Mouse (Mus musculus): ENCODE data around the gene Sirt2. TPM values are rescaled to one million over a fixed set of nuclear protein-coding genes. Genes with fewer than 3 reads are reported as not detected.

Gene Sirt2
- polyA plus RNA-seq, 1 experiment = 298 TPM

DNA sequence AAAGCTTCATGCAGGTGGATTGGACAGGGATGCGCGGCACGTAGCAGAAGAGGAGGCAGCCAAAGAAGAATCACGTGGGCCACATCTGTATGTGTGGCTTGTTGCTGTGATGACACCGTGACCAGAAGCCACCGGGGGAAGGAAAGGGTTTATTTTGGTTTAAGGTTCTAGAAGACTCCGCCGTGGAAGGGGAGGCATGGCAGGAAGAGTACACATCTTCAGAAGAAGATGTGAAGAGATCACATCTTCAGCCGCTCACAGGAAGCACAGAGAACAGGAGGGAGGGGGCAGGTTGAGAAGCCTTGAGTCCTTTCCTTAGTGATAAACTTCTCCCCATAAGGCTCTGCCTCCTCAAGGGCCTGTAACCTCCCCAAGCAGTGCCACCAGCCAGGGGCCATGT lies 33.5 kb downstream of the Sirt2 start:
- no peak overlapping the region for H3K4me3 ChIP-seq (replicated peaks; ENCODE audit: insufficient read depth, low read depth, low read length)
- peaks cover 2% of the 10 kb centered on the region for H3K4me1 ChIP-seq (ENCODE audit: control insufficient read depth, insufficient read depth, low read length)
- no peak for DNase-seq
- TF ChIP-seq POLR2A (IDR thresholded peaks at IDR 0.05; ENCODE audit: borderline replicate concordance, insufficient read depth, low read length) (no peak), CTCF (IDR thresholded peaks at IDR 0.05; ENCODE audit: borderline replicate concordance, insufficient read depth, low read depth, low read length) (no peak)
- no peak overlapping the region for H3K27ac ChIP-seq (ENCODE audit: insufficient read depth, low read length)
- 95% methylated on average over 9 of the region's 9 CpGs for WGBS
- no peaks in the 10 kb centered on the region for H3K27me3 ChIP-seq (ENCODE audit: control insufficient read depth, insufficient read depth, low read length)

DNA sequence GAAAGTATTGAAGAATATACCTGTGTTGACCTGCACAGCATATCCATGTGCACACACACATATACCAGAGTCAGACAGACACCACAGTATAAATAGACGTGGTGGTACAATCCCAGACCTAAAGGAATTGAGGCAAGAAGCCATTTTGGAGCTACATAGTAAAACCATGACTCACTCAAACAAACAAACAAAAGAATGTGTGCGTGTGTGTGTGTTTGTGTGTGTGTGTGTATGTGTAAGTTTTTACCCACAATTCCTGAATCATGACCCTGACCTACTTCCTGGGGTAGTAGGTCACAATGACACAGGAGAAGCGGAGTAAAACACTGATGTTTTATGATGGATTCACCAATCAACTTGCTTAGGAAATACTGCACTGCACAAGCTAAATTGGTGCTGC lies 34.9 kb downstream of the Sirt2 start:
- no peak for DNase-seq
- no peak overlapping the region for H3K4me3 ChIP-seq (replicated peaks; ENCODE audit: insufficient read depth, low read depth, low read length)
- no peak overlapping the region for H3K27ac ChIP-seq (ENCODE audit: insufficient read depth, low read length)
- H3K27me3 ChIP-seq (ENCODE audit: control insufficient read depth, insufficient read depth, low read length) = no peaks in the 10 kb centered on the region
- TF ChIP-seq POLR2A (IDR thresholded peaks at IDR 0.05; ENCODE audit: borderline replicate concordance, insufficient read depth, low read length) (no peak), CTCF (IDR thresholded peaks at IDR 0.05; ENCODE audit: borderline replicate concordance, insufficient read depth, low read depth, low read length) (no peak)
- H3K4me1 ChIP-seq (ENCODE audit: control insufficient read depth, insufficient read depth, low read length) = peaks cover 2% of the 10 kb centered on the region
- WGBS = 90% methylated on average over 3 of the region's 3 CpGs

DNA sequence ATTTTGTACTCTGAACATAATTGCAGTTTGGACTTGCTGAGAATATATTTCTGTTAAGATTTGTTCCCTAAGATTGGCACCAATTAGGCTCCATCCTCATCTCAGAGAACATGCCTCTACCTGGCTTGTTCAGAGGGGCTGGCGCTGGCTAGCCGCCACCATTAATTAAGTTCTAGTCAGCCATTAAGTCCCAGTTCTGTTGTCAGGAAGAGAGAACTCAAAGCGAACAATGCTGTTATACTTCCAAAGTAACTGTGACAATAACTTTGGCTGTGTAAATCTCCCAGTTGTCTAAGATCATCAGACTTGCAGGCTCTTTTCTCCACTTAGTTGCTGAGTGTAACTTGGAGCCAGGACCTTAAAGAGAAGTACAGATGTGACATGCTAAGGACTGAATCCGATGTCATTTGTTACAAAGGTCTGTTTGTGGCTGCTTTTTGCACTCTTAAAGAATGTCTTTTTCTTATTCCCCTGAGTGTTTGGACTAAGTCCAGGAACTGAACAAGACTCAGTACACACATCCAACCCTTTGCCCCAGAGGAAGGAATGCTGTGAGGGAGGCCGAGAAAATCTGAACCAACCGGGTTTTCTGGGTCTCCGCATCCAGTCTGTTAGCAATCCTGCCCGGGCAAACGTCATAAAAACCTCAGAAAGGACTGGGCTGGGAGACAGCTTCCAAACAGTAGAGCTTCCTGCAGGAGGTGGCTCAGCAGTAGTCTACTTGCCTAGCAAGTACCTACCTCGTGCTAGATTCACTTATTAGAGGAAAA lies 35.6 kb downstream of the Sirt2 start:
- no peak for TF ChIP-seq CTCF (IDR thresholded peaks at IDR 0.05; ENCODE audit: borderline replicate concordance, insufficient read depth, low read depth, low read length)
- no peak for TF ChIP-seq POLR2A (IDR thresholded peaks at IDR 0.05; ENCODE audit: borderline replicate concordance, insufficient read depth, low read length)
- no peak overlapping the region for H3K4me3 ChIP-seq (replicated peaks; ENCODE audit: insufficient read depth, low read depth, low read length)
- DNase-seq = no peak
- peak overlapping the region; percentile 18; the same call in 1 of the 2 replicates for H3K27ac ChIP-seq (ENCODE audit: insufficient read depth, low read length)
- WGBS = 35% methylated on average over 10 of the region's 10 CpGs
- no peaks in the 10 kb centered on the region; the same call in 1 of the 2 replicates for H3K4me1 ChIP-seq (ENCODE audit: control insufficient read depth, insufficient read depth, low read length)
- H3K27me3 ChIP-seq (ENCODE audit: control insufficient read depth, insufficient read depth, low read length) = no peaks in the 10 kb centered on the region

DNA sequence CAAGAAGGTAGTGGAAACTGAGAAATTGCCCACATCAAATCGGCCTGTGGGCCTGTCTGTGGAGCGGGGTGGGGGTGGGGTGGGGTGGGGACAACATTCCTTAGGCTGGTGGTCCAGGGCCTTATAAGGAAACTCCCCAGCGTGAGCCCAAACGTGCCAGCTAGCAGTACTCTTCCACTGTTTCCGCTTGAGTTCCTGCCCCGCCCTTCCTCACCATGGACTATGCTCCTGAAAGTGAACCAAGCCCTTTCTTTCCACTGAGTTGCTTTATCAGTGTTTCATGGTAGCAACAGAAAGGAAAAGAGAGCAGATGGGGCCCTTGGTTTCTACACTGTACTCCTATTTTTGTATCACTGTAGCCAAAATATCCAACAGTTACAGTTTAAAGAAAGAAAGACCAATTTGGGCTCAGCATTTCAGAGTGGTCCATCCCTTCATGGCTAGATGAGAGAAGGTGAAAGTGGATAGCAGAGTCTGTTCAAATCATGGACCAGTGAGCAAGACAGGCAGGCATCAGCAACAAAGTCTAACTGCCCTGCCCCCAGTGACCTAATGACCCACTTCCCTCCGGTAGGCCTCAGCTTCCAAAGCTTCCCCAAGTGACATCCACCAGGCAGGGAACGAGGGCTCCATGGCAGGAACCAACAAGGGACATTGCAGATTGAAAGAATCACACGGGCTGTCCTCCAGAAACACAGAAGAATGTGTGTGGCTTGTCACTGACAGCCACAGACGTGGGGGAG lies 36.5 kb downstream of the Sirt2 start:
- Histone ChIP-seq H3K27ac (ENCODE audit: insufficient read depth, low read length) (no peak overlapping the region), H3K4me3 (replicated peaks; ENCODE audit: insufficient read depth, low read depth, low read length) (no peak overlapping the region), H3K27me3 (ENCODE audit: control insufficient read depth, insufficient read depth, low read length) (no peaks in the 10 kb centered on the region), H3K4me1 (ENCODE audit: control insufficient read depth, insufficient read depth, low read length) (no peaks in the 10 kb centered on the region; the same call in 1 of the 2 replicates)
- DNase-seq = no peak
- TF ChIP-seq POLR2A (IDR thresholded peaks at IDR 0.05; ENCODE audit: borderline replicate concordance, insufficient read depth, low read length) (no peak), CTCF (IDR thresholded peaks at IDR 0.05; ENCODE audit: borderline replicate concordance, insufficient read depth, low read depth, low read length) (no peak)
- WGBS = 45% methylated on average over 10 of the region's 10 CpGs

DNA sequence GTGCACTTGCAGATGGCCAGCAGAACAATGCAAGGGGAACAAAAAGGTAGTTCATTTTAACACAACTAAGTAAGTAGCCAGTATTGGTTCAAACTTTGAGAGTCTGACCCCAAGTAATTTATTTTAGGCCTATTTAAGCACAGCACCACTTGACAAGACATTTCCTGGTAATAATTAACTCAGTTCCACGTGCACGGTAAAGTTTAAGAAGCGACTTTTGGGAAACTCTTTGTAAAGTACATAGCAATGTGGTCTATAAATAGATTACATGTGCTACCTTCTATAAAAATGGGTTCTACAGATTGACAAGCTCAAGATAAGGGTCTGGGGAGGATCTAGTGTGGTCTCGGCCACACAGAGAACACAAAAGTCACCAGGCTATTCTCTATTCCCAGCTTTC lies 37.2 kb downstream of the Sirt2 start:
- Histone ChIP-seq H3K27ac (ENCODE audit: insufficient read depth, low read length) (no peak overlapping the region), H3K27me3 (ENCODE audit: control insufficient read depth, insufficient read depth, low read length) (no peaks in the 10 kb centered on the region), H3K4me1 (ENCODE audit: control insufficient read depth, insufficient read depth, low read length) (no peaks in the 10 kb centered on the region; the same call in 1 of the 2 replicates), H3K4me3 (replicated peaks; ENCODE audit: insufficient read depth, low read depth, low read length) (no peak overlapping the region)
- DNase-seq = no peak
- TF ChIP-seq POLR2A (IDR thresholded peaks at IDR 0.05; ENCODE audit: borderline replicate concordance, insufficient read depth, low read length) = no peak
- TF ChIP-seq CTCF (IDR thresholded peaks at IDR 0.05; ENCODE audit: borderline replicate concordance, insufficient read depth, low read depth, low read length) = no peak
- 97% methylated on average over 4 of the region's 4 CpGs for WGBS

DNA sequence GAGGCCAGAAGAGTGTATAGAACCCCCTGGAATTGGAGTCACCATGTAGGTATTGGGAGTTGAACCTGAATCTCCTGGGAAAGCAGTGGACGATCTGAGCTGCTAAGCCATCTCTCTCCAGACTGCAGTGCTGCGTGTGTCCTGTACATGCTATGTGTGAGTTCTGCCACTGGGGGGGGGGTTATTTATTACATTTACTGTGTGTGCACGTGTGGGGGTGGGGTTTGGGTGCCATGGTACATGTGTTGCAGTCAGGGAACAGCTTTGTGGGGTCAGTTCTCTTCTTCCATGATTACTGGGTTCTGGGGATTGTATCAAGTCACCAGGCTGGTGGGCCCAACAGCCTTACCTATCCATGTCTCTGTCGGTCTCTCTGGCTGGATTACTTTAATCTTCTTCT lies 40.3 kb downstream of the Sirt2 start:
- WGBS = 48% methylated on average over 4 of the region's 4 CpGs
- TF ChIP-seq POLR2A (IDR thresholded peaks at IDR 0.05; ENCODE audit: borderline replicate concordance, insufficient read depth, low read length) (no peak), CTCF (IDR thresholded peaks at IDR 0.05; ENCODE audit: borderline replicate concordance, insufficient read depth, low read depth, low read length) (0 out of 2 replicates have a peak, but pooled peaks have one; percentile 9)
- DNase-seq = no peak

DNA sequence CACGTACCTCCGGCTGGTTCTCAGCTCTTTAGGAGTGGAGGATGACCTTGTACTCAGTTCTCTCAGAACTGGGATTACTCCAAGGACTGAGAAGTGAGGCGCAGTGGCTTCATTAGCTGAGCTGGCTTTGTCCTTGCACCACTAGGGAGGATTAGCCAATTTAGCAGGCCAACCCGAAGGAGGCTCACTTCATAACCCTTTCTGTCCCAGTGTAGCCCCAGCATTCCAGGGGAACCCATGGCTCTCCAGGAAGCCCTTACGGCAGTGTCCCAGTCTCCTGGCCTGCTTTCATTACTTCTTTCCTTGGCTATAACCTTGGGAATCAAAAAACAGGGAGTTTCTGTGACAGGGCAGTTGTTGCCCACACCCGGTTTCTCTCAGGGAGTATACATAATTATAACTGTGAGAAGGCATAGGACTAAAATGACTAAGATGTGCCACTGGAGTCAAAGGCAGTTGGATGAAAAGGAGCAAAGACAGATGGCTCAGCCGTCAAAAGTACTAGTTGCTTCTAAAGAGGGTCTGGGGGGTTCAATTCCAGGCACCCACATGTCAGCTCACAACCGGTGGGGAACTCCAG lies 41.2 kb downstream of the Sirt2 start:
- TF ChIP-seq POLR2A (IDR thresholded peaks at IDR 0.05; ENCODE audit: borderline replicate concordance, insufficient read depth, low read length) = no peak
- TF ChIP-seq CTCF (IDR thresholded peaks at IDR 0.05; ENCODE audit: borderline replicate concordance, insufficient read depth, low read depth, low read length) = no peak
- Histone ChIP-seq H3K4me3 (replicated peaks; ENCODE audit: insufficient read depth, low read depth, low read length) (peak overlapping the region; percentile 72), H3K27ac (ENCODE audit: insufficient read depth, low read length) (peak overlapping the region; percentile 95), H3K27me3 (ENCODE audit: control insufficient read depth, insufficient read depth, low read length) (no peaks in the 10 kb centered on the region), H3K4me1 (ENCODE audit: control insufficient read depth, insufficient read depth, low read length) (no peaks in the 10 kb centered on the region; the same call in 1 of the 2 replicates)
- DNase-seq = peak in 1 of 2 experiments; percentile 52
- 14% methylated on average over 6 of the region's 8 CpGs for WGBS

More for the DNA sequence above, 40.3 kb downstream of the Sirt2 start:
- no peak overlapping the region for H3K4me3 ChIP-seq (replicated peaks; ENCODE audit: insufficient read depth, low read depth, low read length)
- no peaks in the 10 kb centered on the region; the same call in 1 of the 2 replicates for H3K4me1 ChIP-seq (ENCODE audit: control insufficient read depth, insufficient read depth, low read length)
- no peaks in the 10 kb centered on the region for H3K27me3 ChIP-seq (ENCODE audit: control insufficient read depth, insufficient read depth, low read length)
- no peak overlapping the region for H3K27ac ChIP-seq (ENCODE audit: insufficient read depth, low read length)

Data from cerebellum, adult 2 months (tissue).